14 mouse cellular contexts compared by ENCODE assay signal in genomic region chr10:81593223-81593622, GRCm38 (mm10).
"Had no signal": no experiment of that assay in that cellular context is flagged by ENCODE, and none has a peak within 500 bp of the region (broad histone marks: within the 10 kb centered on the region; RNA-seq: fewer than 3 reads in every experiment).

No protein-coding gene starts in this region.

- H3K36me3 ChIP-seq: midbrain, embryonic 13.5 days; midbrain, embryonic 15.5 days; neural tube, embryonic 12.5 days had no signal

- H3K27me3 ChIP-seq: stomach, embryonic 15.5 days had no signal

- H3K4me3 ChIP-seq: lung, embryonic 15.5 days; megakaryocyte, embryonic 14.5 days; midbrain, embryonic 13.5 days; midbrain, embryonic 15.5 days; neural tube, embryonic 12.5 days; stomach, embryonic 15.5 days had no signal

- H3K9me3 ChIP-seq: lung, embryonic 15.5 days; megakaryocyte, embryonic 14.5 days; midbrain, embryonic 13.5 days; midbrain, embryonic 15.5 days; neural tube, embryonic 12.5 days; stomach, embryonic 15.5 days had no signal

- DNase-seq: lung, adult 2 months; lung, postnatal 14 days; lung, postnatal 36 days; right cerebral cortex, postnatal 14 days; thymus, adult 2 months; thymus, postnatal 25 days; thymus, postnatal 4 days had no signal

- ATAC-seq: lung, postnatal 0 days; midbrain, embryonic 13.5 days; midbrain, embryonic 15.5 days had no signal
